Mouse (Mus musculus) cerebellum, postnatal 10 days (tissue): ENCODE results near the gene Carmil2.

ENCODE experiments used
- DNase-seq, 2 experiments: peaks; one replicate each; pipeline ENCODE4 v3.0.0; 2021; ENCODE audit warnings: mixed read lengths in 2 of 2

Carmil2 gene

GRCm38 (mm10) chr8:105697196-105697780 lies 11.2 kb downstream of the Carmil2 start:
- peak in 1 of 2 experiments; percentile 21 for DNase-seq

GRCm38 (mm10) chr8:105698734-105699133 lies 12.7 kb downstream of the Carmil2 start:
- peak; percentile 66 to 73 for DNase-seq

- peak in 1 of 2 experiments; percentile 20 for DNase-seq
Observed at GRCm38 (mm10) chr8:105699488-105700215, 13.6 kb downstream of the Carmil2 start.

GRCm38 (mm10) chr8:105700566-105700965 lies 14.5 kb downstream of the Carmil2 start:
- peak in 1 of 2 experiments; percentile 68 for DNase-seq

- peak; percentile 98 to 99 for DNase-seq
Observed at GRCm38 (mm10) chr8:105700966-105701824, 15.1 kb downstream of the Carmil2 start, which contains the start of the genes Acd and Pard6a. Gene Acd, minus strand, starts transcription at chr8:105701102. Gene Pard6a, plus strand, starts transcription at chr8:105701148.

- peak; percentile 46 to 57 for DNase-seq
Observed at GRCm38 (mm10) chr8:105702001-105702401, 15.9 kb downstream of the Carmil2 start.

GRCm38 (mm10) chr8:105702731-105703415 lies 16.8 kb downstream of the Carmil2 start:
- peak; percentile 38 to 46 for DNase-seq

- DNase-seq: peak; percentile 64 to 67
Observed at GRCm38 (mm10) chr8:105704146-105704812, 18.2 kb downstream of the Carmil2 start.

GRCm38 (mm10) chr8:105704955-105705354 lies 18.9 kb downstream of the Carmil2 start:
- DNase-seq: peak; percentile 91 to 93

GRCm38 (mm10) chr8:105706426-105706825 lies 20.4 kb downstream of the Carmil2 start:
- DNase-seq: peak; percentile 48 to 53

- peak; percentile 93 to 95 for DNase-seq
Observed at GRCm38 (mm10) chr8:105707498-105708403, 21.7 kb downstream of the Carmil2 start, which contains the start of the genes 4933405L10Rik and Enkd1. Gene 4933405L10Rik, plus strand, starts transcription at chr8:105707655. Gene Enkd1, minus strand, starts transcription at chr8:105708210.

- DNase-seq: no peak
Observed at GRCm38 (mm10) chr8:105708675-105709074, 22.6 kb downstream of the Carmil2 start.

- DNase-seq: no peak
Observed at GRCm38 (mm10) chr8:105709317-105709716, 23.2 kb downstream of the Carmil2 start.

- no peak for DNase-seq
Observed at GRCm38 (mm10) chr8:105712286-105712685, 26.2 kb downstream of the Carmil2 start.

- DNase-seq: peak; percentile 95 to 98
Observed at GRCm38 (mm10) chr8:105714139-105714538, 28.1 kb downstream of the Carmil2 start.

GRCm38 (mm10) chr8:105715042-105715441 lies 29.0 kb downstream of the Carmil2 start:
- DNase-seq: no peak

- DNase-seq: no peak
Observed at GRCm38 (mm10) chr8:105716302-105716945, 30.4 kb downstream of the Carmil2 start.

GRCm38 (mm10) chr8:105719637-105720036 lies 33.6 kb downstream of the Carmil2 start:
- no peak for DNase-seq

- peak; percentile 61 to 70 for DNase-seq
Observed at GRCm38 (mm10) chr8:105722861-105723260, 36.8 kb downstream of the Carmil2 start.

GRCm38 (mm10) chr8:105725726-105726125 lies 39.7 kb downstream of the Carmil2 start:
- no peak for DNase-seq
